Mouse (Mus musculus) heart, embryonic 16.5 days (tissue): ENCODE results near the gene Notum. TPM values are rescaled to one million over a fixed set of nuclear protein-coding genes. Genes with fewer than 3 reads are reported as not detected.

Experiments used
- ATAC-seq: fragments of 200-750 bp; cut with Nextera tagmentation; replicated peaks from 2 replicates; pipeline ENCODE4 v1.8.0; 2017; ENCODE audit warnings: moderate number of reproducible peaks; ENCODE audit not compliant: insufficient read depth, low FRiP score; ENCODE audit errors: extremely low read depth
- H3K27ac ChIP-seq: fragments of 300-500 bp; sonication (generic); 2 replicates; pipeline ENCODE4 v1.5.1; 2014; ENCODE audit warnings: mild to moderate bottlenecking, low read length, control low read depth, moderate library complexity
- H3K27me3 ChIP-seq: fragments of 300-500 bp; sonication (generic); 2 replicates; pipeline ENCODE4 v1.6.1; 2014; ENCODE audit warnings: low read length, mixed read lengths; ENCODE audit not compliant: control insufficient read depth, insufficient read depth
- H3K36me3 ChIP-seq: fragments of 300-500 bp; sonication (generic); 2 replicates; pipeline ENCODE4 v1.6.1; 2014; ENCODE audit not compliant: control insufficient read depth, insufficient read depth
- H3K4me1 ChIP-seq: fragments of 300-500 bp; sonication (generic); 2 replicates; pipeline ENCODE4 v1.6.1; 2014; ENCODE audit warnings: low read length, mixed read lengths; ENCODE audit not compliant: control insufficient read depth, insufficient read depth
- H3K4me2 ChIP-seq: fragments of 300-500 bp; sonication (generic); 2 replicates; pipeline ENCODE4 v1.6.1; 2014; ENCODE audit warnings: low read depth, mild to moderate bottlenecking, control low read depth, low read length
- H3K4me3 ChIP-seq: fragments of 300-500 bp; sonication (generic); 2 replicates; pipeline ENCODE4 v1.5.1; 2014; ENCODE audit warnings: mild to moderate bottlenecking, control low read depth, low read length
- H3K9ac ChIP-seq: fragments of 300-500 bp; sonication (generic); 2 replicates; pipeline ENCODE4 v1.6.1; 2014; ENCODE audit warnings: low read length, control low read depth
- H3K9me3 ChIP-seq: fragments of 300-500 bp; sonication (generic); replicated peaks from 2 replicates; pipeline ENCODE4 v1.6.1; 2016; ENCODE audit warnings: low read length; ENCODE audit not compliant: control insufficient read depth
- WGBS: fragments of 180-500 bp; shearing (Covaris S2); extraction: QIAGEN DNeasy Blood & Tissue Kit; methylation state at CpG from one replicate; pipeline ENCODE4 v1.1.7; 2014; 5-methylcytosine and 5-hydroxymethylcytosine counted together
- polyA plus RNA-seq: library from polyadenylated mRNA; unstranded; fragments of >200 nt; fragmentation: Nextera tagmentation; extraction: Ambion mirVana; gene quantifications from 2 replicates; pipeline ENCODE4 v1.2.1, GENCODE M21; 2015

Gene Notum
- polyA plus RNA-seq, 1 experiment from 2014 or later, result 0.20 TPM

DNA sequence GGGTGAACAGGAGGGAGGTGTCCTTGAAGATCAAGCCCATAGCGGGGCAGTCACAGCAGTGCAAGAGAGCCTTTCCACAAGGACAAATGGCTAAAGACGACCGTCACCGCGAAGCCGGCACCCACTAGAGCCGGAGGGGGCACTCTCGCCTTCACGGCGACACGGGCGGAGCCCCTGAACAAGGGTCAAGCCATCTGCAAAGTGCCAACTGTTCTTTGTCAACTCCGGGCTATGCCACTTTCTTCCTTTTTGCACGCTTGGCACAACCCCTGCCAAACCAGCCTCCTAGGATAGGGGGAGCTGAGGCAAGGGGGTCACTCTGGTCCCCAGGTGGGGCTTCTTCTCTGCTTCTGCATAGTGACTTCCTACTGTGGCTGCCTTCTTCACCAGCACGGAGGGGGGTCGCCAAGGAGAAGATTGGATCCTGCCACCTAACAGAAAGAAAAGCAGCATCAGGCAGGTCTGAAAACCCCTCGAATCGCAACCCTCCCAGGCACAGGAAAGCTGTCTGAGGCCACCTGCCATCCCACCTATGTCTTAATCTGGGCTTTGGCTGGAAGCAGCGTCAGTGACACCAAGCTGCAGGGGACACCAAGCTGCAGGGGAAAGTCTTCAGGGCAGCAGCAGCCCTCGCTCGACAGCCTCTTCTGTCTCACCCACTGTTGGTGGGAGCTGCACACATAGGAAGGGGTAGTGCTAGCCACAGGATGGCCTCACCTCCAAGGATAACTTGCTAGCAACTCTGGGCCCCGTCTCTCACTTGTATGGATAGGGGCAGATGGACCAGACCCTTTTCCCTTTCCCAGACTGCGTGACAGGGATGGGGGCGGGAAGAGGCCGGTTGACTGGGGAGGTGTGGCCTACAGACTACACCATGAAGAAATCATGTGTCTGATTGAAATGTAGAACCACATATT lies 42.1 kb downstream of the Notum start:
- Histone ChIP-seq H3K4me2 (no peak overlapping the region), H3K27me3 (no peaks in the 10 kb centered on the region), H3K9me3 (no peaks in the 10 kb centered on the region), H3K4me3 (no peak overlapping the region), H3K27ac (no peak overlapping the region), H3K4me1 (peaks cover 8% of the 10 kb centered on the region), H3K36me3 (peaks cover 23% of the 10 kb centered on the region), H3K9ac (no peak overlapping the region)
- ATAC-seq, result no peak
- 91% methylated on average over 25 of the region's 25 CpGs for WGBS

DNA sequence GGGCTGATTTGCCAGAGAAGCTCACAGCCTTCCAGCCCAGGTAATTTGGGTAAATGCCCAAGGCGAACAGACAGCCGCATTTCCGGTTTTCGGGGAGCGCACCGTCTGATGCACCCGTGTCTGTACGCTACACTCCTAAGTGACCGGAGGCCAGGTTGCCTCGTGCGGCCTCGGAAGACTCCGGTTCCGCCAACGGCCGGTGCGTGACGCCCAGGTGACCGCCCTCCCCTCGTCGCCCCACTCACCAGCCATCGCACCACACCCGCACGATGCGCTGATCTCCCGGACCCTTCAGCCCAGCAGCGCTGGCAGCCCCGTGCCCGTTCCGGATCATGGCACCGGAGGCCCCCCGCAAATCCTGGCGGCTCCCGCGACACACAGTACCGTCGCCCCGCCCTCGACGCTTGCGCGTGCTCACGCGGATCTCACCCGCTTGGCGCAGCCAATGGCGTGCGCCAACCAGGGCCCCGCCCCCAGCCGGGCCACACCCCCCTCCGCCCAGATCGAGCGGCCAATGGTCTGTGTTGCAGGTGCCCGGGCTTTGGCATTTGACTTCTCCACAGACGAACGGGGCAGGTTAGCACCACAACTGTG lies 43.4 kb downstream of the Notum start, which contains the start of gene Pcyt2:
Pcyt2 (minus strand) TSS at position 418 of the 594 bp plus-strand sequence.
- Histone ChIP-seq H3K9me3 (no peaks in the 10 kb centered on the region), H3K36me3 (peaks cover 25% of the 10 kb centered on the region), H3K27me3 (no peaks in the 10 kb centered on the region), H3K27ac (peak within 1 kb of the TSS; percentile 76), H3K4me2 (peak within 1 kb of the TSS; percentile 76), H3K4me3 (peak within 1 kb of the TSS; percentile 84), H3K4me1 (peaks cover 7% of the 10 kb centered on the region), H3K9ac (peak within 1 kb of the TSS; percentile 85)
- under 1% methylated on average over 56 of the region's 56 CpGs for WGBS
- ATAC-seq, result peak; percentile 94

DNA sequence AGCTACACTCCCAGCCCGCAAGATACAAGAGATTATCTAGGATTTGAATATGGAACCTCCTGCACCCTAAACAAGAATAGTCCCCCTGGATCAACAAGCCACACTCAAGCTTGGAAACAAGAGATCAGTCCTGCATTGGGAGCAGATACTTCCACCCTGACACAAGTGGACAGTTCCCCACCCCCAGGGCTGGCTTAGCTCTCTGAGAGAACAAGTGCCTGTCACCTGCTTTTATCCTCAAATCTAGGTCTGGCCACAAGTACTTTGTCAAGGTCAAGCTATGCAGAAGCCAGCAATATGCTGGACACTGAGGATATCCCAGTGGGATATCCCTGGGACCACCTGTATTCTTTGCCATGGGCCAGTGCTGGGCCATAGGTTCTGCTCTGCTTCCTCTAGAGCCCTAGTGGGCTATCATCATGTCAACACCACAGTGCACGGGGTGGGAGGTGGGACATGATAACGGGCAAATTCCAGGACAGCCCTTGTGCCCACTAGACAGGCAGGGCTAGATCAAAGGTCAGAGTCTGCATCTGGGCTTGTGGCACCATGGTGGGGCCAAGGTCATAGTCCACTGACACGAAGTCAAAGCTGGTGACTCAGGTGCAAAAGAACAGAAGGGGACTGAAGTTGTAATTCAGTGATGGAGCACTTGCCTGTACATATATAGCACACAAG lies 44.2 kb downstream of the Notum start:
- no peaks in the 10 kb centered on the region for H3K27me3 ChIP-seq
- no peak for ATAC-seq
- H3K4me1 ChIP-seq, result peaks cover 7% of the 10 kb centered on the region
- peak overlapping the region; percentile 84 for H3K4me3 ChIP-seq
- H3K9ac ChIP-seq, result peak overlapping the region; percentile 85
- peak overlapping the region; percentile 76 for H3K4me2 ChIP-seq
- peak overlapping the region; percentile 76 for H3K27ac ChIP-seq
- H3K36me3 ChIP-seq, result peaks cover 21% of the 10 kb centered on the region
- 32% methylated on average over 4 of the region's 4 CpGs for WGBS
- no peaks in the 10 kb centered on the region for H3K9me3 ChIP-seq

DNA sequence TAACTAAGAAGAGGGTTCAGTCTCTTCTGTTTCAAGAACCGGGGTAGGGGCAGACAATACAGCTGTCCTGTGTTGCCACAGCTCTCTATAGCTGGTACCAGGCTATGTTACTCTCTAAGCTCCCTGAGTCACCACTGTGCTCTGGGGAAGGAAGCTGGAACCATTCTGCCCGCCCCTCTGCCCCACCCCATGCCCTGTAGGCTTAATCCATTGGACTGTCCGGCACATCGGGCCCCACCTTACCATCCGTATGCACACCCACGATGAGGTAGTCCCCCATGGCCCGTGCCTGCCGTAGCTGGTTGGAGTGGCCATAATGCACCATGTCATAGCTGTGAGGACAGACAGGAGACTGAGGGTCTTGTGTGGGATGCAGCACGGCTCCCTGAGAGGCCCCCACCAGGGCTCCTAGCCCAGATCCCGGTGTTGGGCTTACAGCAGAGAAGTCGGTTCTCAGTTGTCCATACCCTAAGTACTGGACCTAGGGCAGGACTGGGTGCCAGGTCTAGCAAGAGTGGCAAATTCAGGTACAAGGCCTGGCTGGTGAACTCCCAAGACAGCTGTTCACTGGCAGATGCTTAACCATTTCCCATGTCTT lies 45.3 kb downstream of the Notum start:
- H3K4me3 ChIP-seq, result no peak overlapping the region
- H3K4me2 ChIP-seq, result no peak overlapping the region
- H3K9me3 ChIP-seq, result no peaks in the 10 kb centered on the region
- no peaks in the 10 kb centered on the region for H3K27me3 ChIP-seq
- peaks cover 7% of the 10 kb centered on the region for H3K4me1 ChIP-seq
- H3K36me3 ChIP-seq, result peaks cover 17% of the 10 kb centered on the region
- no peak overlapping the region for H3K27ac ChIP-seq
- no peak overlapping the region for H3K9ac ChIP-seq
- WGBS, result 89% methylated on average over 11 of the region's 11 CpGs
- no peak for ATAC-seq

DNA sequence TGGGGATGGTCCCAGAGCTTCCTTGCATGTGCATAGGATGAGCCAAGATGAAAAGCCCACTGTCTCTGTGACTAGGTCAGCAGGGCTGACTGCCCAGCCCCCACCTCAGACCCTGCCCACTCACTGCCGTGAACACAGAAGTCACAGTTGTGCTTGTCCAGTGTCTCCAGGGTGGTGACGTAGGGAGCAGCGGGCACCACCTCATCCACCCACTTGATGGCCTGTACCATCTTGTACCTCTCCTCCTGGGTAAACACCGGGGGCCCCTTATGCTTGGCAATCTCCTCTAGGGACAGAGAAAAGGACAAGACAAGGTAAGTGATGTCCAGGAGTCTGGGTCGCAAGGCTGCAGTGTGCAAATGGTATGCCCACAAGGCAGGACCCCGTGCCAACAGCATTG lies 45.8 kb downstream of the Notum start:
- no peak overlapping the region for H3K4me2 ChIP-seq
- H3K27ac ChIP-seq, result no peak overlapping the region

DNA sequence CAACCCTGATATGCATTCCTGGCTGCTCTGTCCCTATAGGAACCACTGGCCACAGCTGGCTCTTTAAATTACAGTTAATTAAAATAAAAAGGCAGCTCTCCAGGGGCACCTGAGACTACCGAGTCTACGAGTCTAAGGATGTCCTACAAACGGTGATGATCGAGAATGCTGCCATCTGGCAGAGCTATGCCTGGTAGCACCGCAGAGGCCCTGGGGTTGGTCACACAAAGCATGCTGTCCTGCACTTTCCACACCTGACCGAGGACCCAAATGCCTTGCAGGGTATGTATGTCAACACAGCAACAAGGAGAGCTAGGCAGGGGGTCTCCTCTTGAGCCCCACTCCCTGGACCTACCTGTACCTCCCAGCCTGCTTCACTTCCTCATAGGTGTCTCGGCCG lies 47.0 kb downstream of the Notum start:
- ATAC-seq, result no peak
- Histone ChIP-seq H3K36me3 (peaks cover 14% of the 10 kb centered on the region; the same call in 1 of the 2 replicates), H3K27me3 (no peaks in the 10 kb centered on the region), H3K4me1 (peaks cover 13% of the 10 kb centered on the region), H3K4me3 (no peak overlapping the region), H3K4me2 (no peak overlapping the region), H3K27ac (no peak overlapping the region), H3K9ac (no peak overlapping the region), H3K9me3 (no peaks in the 10 kb centered on the region)
- 85% methylated on average over 8 of the region's 8 CpGs for WGBS

More for the DNA sequence above, 45.8 kb downstream of the Notum start:
- H3K9ac ChIP-seq, result no peak overlapping the region
- ATAC-seq, result no peak
- H3K27me3 ChIP-seq, result no peaks in the 10 kb centered on the region
- H3K4me1 ChIP-seq, result peaks cover 7% of the 10 kb centered on the region
- WGBS, result 92% methylated on average over 6 of the region's 6 CpGs
- peaks cover 16% of the 10 kb centered on the region for H3K36me3 ChIP-seq
- H3K9me3 ChIP-seq, result no peaks in the 10 kb centered on the region
- H3K4me3 ChIP-seq, result no peak overlapping the region

DNA sequence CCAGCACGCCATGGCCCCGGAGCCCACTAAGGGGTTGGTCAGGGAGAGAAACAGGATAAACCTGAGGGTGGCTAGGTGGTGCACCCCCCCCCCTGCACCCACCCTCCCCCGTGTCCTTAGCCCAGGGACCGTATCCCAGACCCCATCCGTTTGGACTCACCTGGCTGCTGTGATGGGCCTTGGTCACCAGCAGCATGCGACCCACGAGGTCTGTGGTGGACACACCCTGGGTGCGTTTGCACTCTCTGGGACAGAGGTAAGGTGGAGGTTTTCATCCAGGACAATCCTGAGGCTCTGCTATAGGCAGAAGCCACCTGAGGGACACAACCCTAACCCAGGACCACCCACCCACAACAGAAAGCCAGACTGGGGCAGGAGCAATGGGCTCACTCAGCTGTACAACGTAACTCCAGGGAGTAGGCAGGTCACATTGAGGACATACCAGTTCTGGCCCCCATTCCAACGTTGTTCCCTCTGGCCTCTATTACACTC lies 47.4 kb downstream of the Notum start:
- Histone ChIP-seq H3K4me3 (no peak overlapping the region), H3K27me3 (no peaks in the 10 kb centered on the region), H3K27ac (no peak overlapping the region), H3K4me1 (peaks cover 17% of the 10 kb centered on the region), H3K4me2 (no peak overlapping the region), H3K36me3 (peaks cover 12% of the 10 kb centered on the region; the same call in 1 of the 2 replicates), H3K9me3 (no peaks in the 10 kb centered on the region), H3K9ac (no peak overlapping the region)
- ATAC-seq, result no peak
- 85% methylated on average over 10 of the region's 10 CpGs for WGBS

DNA sequence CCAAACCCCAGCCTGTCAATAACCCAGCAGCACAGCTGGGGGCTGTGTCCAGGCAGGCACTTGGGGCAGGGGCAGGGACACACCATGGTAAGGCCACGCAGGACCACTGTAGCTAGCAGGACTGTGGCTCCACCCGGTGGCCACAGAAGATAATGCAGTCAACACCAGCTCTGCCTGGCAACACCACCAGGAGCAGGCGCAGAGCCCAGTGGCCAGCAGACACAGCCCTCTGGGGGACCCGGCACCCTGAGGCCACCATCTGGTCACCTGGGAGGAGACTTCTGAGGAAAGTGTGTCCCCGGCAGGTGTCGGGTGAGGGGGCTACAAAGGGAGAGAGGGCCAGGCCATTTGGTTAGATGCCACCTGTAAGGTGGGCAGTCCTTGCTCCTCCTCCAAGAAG lies 48.2 kb downstream of the Notum start:
- ATAC-seq, result 0 out of 2 replicates have a peak, but pooled peaks have one; percentile 15
- Histone ChIP-seq H3K4me3 (no peak overlapping the region), H3K27ac (no peak overlapping the region), H3K4me2 (no peak overlapping the region), H3K36me3 (peaks cover 9% of the 10 kb centered on the region; the same call in 1 of the 2 replicates), H3K27me3 (no peaks in the 10 kb centered on the region), H3K4me1 (peaks cover 24% of the 10 kb centered on the region), H3K9me3 (no peaks in the 10 kb centered on the region), H3K9ac (no peak overlapping the region)
- 30% methylated on average over 6 of the region's 6 CpGs for WGBS
